Mouse (Mus musculus): Measurements from ENCODE around the gene Prcp. TPM values are rescaled to one million over a fixed set of nuclear protein-coding genes. Genes with fewer than 3 reads are reported as not detected.

Gene Prcp
- polyA plus RNA-seq, 1 experiment from 2014 or later, result 17.9 TPM

- ATAC-seq (ENCODE audit: low FRiP score, low TSS enrichment) (no peak), DNase-seq (no peak)
- Histone ChIP-seq H3K36me3 (ENCODE audit: control insufficient read depth, insufficient read depth, low read length) (no peaks in the 10 kb centered on the region), H3K27ac (replicated peaks; ENCODE audit: low read depth, low read length) (no peak overlapping the region), H3K4me1 (ENCODE audit: control insufficient read depth, insufficient read depth, low read length) (no peaks in the 10 kb centered on the region), H3K27me3 (ENCODE audit: control insufficient read depth, insufficient read depth, low read length) (no peaks in the 10 kb centered on the region), H3K9me3 (ENCODE audit: control insufficient read depth, low read length) (no peaks in the 10 kb centered on the region), H3K4me2 (ENCODE audit: low read length) (no peak overlapping the region), H3K9ac (replicated peaks; ENCODE audit: low read length) (no peak overlapping the region), H3K4me3 (replicated peaks; ENCODE audit: low read depth, low read length) (no peak overlapping the region)
- WGBS, result 81% methylated on average over 9 of the region's 9 CpGs
Observed at GRCm38 (mm10) chr7:92883850-92884716, 9.8 kb downstream of the Prcp start.

GRCm38 (mm10) chr7:92884998-92885660 lies 10.9 kb downstream of the Prcp start:
- no peak for ATAC-seq (ENCODE audit: low FRiP score, low TSS enrichment)
- H3K4me2 ChIP-seq (ENCODE audit: low read length), result no peak overlapping the region
- H3K36me3 ChIP-seq (ENCODE audit: control insufficient read depth, insufficient read depth, low read length), result no peaks in the 10 kb centered on the region

DNA sequence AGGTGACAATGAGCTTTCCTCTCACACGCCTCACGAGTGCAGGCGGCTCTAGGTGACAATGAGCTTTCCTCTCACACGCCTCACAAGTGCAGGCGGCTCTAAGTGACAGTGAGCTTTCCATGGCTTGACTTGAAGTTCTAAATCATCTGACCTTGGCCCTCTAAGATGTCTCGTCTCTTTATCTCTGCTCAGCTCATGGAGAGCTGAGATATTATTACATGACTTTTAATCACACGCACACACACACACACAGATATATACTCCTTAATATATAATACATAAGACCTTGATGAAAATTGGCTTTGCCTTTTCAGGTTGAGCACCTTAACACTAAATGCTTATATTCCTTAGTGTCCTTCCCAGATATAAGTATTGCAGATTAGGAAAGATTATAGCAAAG lies 12.5 kb downstream of the Prcp start:
- no peaks in the 10 kb centered on the region for H3K9me3 ChIP-seq (ENCODE audit: control insufficient read depth, low read length)
- H3K4me3 ChIP-seq (replicated peaks; ENCODE audit: low read depth, low read length), result no peak overlapping the region
- no peak for DNase-seq
- H3K4me1 ChIP-seq (ENCODE audit: control insufficient read depth, insufficient read depth, low read length), result no peaks in the 10 kb centered on the region
- no peak for ATAC-seq (ENCODE audit: low FRiP score, low TSS enrichment)
- 89% methylated on average over 7 of the region's 7 CpGs for WGBS
- no peak overlapping the region for H3K27ac ChIP-seq (replicated peaks; ENCODE audit: low read depth, low read length)
- H3K4me2 ChIP-seq (ENCODE audit: low read length), result no peak overlapping the region
- H3K36me3 ChIP-seq (ENCODE audit: control insufficient read depth, insufficient read depth, low read length), result no peaks in the 10 kb centered on the region
- no peaks in the 10 kb centered on the region for H3K27me3 ChIP-seq (ENCODE audit: control insufficient read depth, insufficient read depth, low read length)
- H3K9ac ChIP-seq (replicated peaks; ENCODE audit: low read length), result no peak overlapping the region

More at GRCm38 (mm10) chr7:92884998-92885660, 10.9 kb downstream of the Prcp start:
- WGBS, result 91% methylated on average over 6 of the region's 6 CpGs
- H3K4me1 ChIP-seq (ENCODE audit: control insufficient read depth, insufficient read depth, low read length), result no peaks in the 10 kb centered on the region
- no peaks in the 10 kb centered on the region for H3K9me3 ChIP-seq (ENCODE audit: control insufficient read depth, low read length)
- no peak overlapping the region for H3K9ac ChIP-seq (replicated peaks; ENCODE audit: low read length)
- no peak overlapping the region for H3K4me3 ChIP-seq (replicated peaks; ENCODE audit: low read depth, low read length)
- H3K27me3 ChIP-seq (ENCODE audit: control insufficient read depth, insufficient read depth, low read length), result no peaks in the 10 kb centered on the region
- DNase-seq, result no peak
- no peak overlapping the region for H3K27ac ChIP-seq (replicated peaks; ENCODE audit: low read depth, low read length)

GRCm38 (mm10) chr7:92887230-92887629 lies 13.0 kb downstream of the Prcp start:
- Histone ChIP-seq H3K9me3 (ENCODE audit: control insufficient read depth, low read length) (no peaks in the 10 kb centered on the region), H3K27ac (replicated peaks; ENCODE audit: low read depth, low read length) (no peak overlapping the region), H3K4me2 (ENCODE audit: low read length) (no peak overlapping the region), H3K27me3 (ENCODE audit: control insufficient read depth, insufficient read depth, low read length) (no peaks in the 10 kb centered on the region), H3K4me3 (replicated peaks; ENCODE audit: low read depth, low read length) (no peak overlapping the region), H3K4me1 (ENCODE audit: control insufficient read depth, insufficient read depth, low read length) (no peaks in the 10 kb centered on the region), H3K9ac (replicated peaks; ENCODE audit: low read length) (no peak overlapping the region), H3K36me3 (ENCODE audit: control insufficient read depth, insufficient read depth, low read length) (no peaks in the 10 kb centered on the region)
- 95% methylated on average over 5 of the region's 5 CpGs for WGBS
- no peak for DNase-seq
- ATAC-seq (ENCODE audit: low FRiP score, low TSS enrichment), result no peak

- H3K27ac ChIP-seq (replicated peaks; ENCODE audit: low read depth, low read length), result no peak overlapping the region
Observed at GRCm38 (mm10) chr7:92890211-92890610, 15.9 kb downstream of the Prcp start.

GRCm38 (mm10) chr7:92890618-92891230 lies 16.5 kb downstream of the Prcp start:
- Histone ChIP-seq H3K36me3 (ENCODE audit: control insufficient read depth, insufficient read depth, low read length) (no peaks in the 10 kb centered on the region), H3K27me3 (ENCODE audit: control insufficient read depth, insufficient read depth, low read length) (no peaks in the 10 kb centered on the region), H3K4me1 (ENCODE audit: control insufficient read depth, insufficient read depth, low read length) (no peaks in the 10 kb centered on the region), H3K27ac (replicated peaks; ENCODE audit: low read depth, low read length) (no peak overlapping the region), H3K4me3 (replicated peaks; ENCODE audit: low read depth, low read length) (no peak overlapping the region), H3K9ac (replicated peaks; ENCODE audit: low read length) (no peak overlapping the region), H3K9me3 (ENCODE audit: control insufficient read depth, low read length) (no peaks in the 10 kb centered on the region), H3K4me2 (ENCODE audit: low read length) (no peak overlapping the region)
- 74% methylated on average over 4 of the region's 4 CpGs for WGBS
- DNase-seq (no peak), ATAC-seq (ENCODE audit: low FRiP score, low TSS enrichment) (no peak)

More at GRCm38 (mm10) chr7:92890211-92890610, 15.9 kb downstream of the Prcp start:
- no peaks in the 10 kb centered on the region for H3K36me3 ChIP-seq (ENCODE audit: control insufficient read depth, insufficient read depth, low read length)
- no peak for DNase-seq
- H3K27me3 ChIP-seq (ENCODE audit: control insufficient read depth, insufficient read depth, low read length), result no peaks in the 10 kb centered on the region
- no peak overlapping the region for H3K4me2 ChIP-seq (ENCODE audit: low read length)
- no peaks in the 10 kb centered on the region for H3K9me3 ChIP-seq (ENCODE audit: control insufficient read depth, low read length)
- no peak overlapping the region for H3K9ac ChIP-seq (replicated peaks; ENCODE audit: low read length)
- WGBS, result 92% methylated on average over 1 of the region's 1 CpGs
- H3K4me3 ChIP-seq (replicated peaks; ENCODE audit: low read depth, low read length), result no peak overlapping the region
- ATAC-seq (ENCODE audit: low FRiP score, low TSS enrichment), result no peak
- H3K4me1 ChIP-seq (ENCODE audit: control insufficient read depth, insufficient read depth, low read length), result no peaks in the 10 kb centered on the region

DNA sequence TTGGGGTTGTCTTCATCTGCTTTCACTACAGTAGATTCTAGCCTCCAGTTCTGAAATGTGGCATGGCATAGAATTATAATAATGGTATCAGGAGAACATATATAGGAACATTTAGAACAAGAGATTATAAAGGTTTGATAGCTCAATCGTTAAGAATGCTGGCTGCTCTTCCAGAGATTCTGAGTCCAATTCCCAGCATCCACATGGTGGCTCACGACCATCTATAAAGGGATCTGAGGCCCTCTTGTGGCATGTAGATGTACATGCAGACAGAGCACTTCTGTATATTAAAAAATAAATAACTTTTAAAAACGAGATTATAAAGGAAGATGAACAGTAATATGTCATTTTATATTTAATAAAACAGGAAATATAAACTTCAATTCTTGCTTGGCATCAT lies 19.2 kb downstream of the Prcp start:
- no peak for ATAC-seq (ENCODE audit: low FRiP score, low TSS enrichment)
- DNase-seq, result peak; percentile 12
- WGBS, result 47% methylated on average over 3 of the region's 3 CpGs

DNA sequence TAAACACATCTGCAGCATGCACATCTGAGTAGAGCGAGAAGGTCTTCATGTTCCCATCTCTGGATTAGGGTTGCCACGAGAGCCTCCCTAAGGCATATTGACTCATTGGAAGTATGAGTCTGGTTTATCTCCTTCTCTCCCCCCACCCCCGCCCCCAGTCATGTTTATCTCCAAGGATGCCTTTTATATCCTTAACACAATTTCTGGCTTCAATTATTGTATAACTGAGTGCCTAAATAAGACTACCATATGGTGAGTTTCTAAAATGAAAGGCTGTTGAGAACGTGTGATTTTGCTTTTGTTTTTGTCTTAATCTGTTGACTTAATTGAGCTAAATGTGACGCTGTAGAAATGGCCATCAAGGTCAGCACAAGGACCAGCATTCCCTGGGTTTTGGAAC lies 21.8 kb downstream of the Prcp start:
- DNase-seq, result no peak
- H3K4me2 ChIP-seq (ENCODE audit: low read length), result no peak overlapping the region
- no peaks in the 10 kb centered on the region for H3K9me3 ChIP-seq (ENCODE audit: control insufficient read depth, low read length)
- ATAC-seq (ENCODE audit: low FRiP score, low TSS enrichment), result no peak
- 80% methylated on average over 5 of the region's 5 CpGs for WGBS
- no peak overlapping the region for H3K4me3 ChIP-seq (replicated peaks; ENCODE audit: low read depth, low read length)
- no peaks in the 10 kb centered on the region for H3K4me1 ChIP-seq (ENCODE audit: control insufficient read depth, insufficient read depth, low read length)
- no peak overlapping the region for H3K27ac ChIP-seq (replicated peaks; ENCODE audit: low read depth, low read length)
- no peaks in the 10 kb centered on the region for H3K36me3 ChIP-seq (ENCODE audit: control insufficient read depth, insufficient read depth, low read length)
- no peak overlapping the region for H3K9ac ChIP-seq (replicated peaks; ENCODE audit: low read length)
- no peaks in the 10 kb centered on the region for H3K27me3 ChIP-seq (ENCODE audit: control insufficient read depth, insufficient read depth, low read length)

More for the DNA sequence above, 19.2 kb downstream of the Prcp start:
- Histone ChIP-seq H3K27me3 (ENCODE audit: control insufficient read depth, insufficient read depth, low read length) (no peaks in the 10 kb centered on the region), H3K9me3 (ENCODE audit: control insufficient read depth, low read length) (no peaks in the 10 kb centered on the region), H3K4me2 (ENCODE audit: low read length) (no peak overlapping the region), H3K36me3 (ENCODE audit: control insufficient read depth, insufficient read depth, low read length) (no peaks in the 10 kb centered on the region), H3K4me1 (ENCODE audit: control insufficient read depth, insufficient read depth, low read length) (no peaks in the 10 kb centered on the region), H3K4me3 (replicated peaks; ENCODE audit: low read depth, low read length) (no peak overlapping the region), H3K9ac (replicated peaks; ENCODE audit: low read length) (no peak overlapping the region), H3K27ac (replicated peaks; ENCODE audit: low read depth, low read length) (no peak overlapping the region)

All from midbrain, embryonic 14.5 days (tissue).